Mouse (Mus musculus) heart, embryonic 12.5 days (tissue): Measurements from ENCODE around the gene Fgfr1op. TPM values are rescaled to one million over a fixed set of nuclear protein-coding genes. Genes with fewer than 3 reads are reported as not detected.

Experiments used
- ATAC-seq: fragments of 200-750 bp; cut with Nextera tagmentation; 2 replicates; pipeline ENCODE4 v1.8.0; 2017; ENCODE audit warnings: moderate TSS enrichment, moderate library complexity; ENCODE audit not compliant: insufficient number of reproducible peaks, low FRiP score
- H3K27ac ChIP-seq: fragments of 300-500 bp; sonication (generic); 2 replicates; pipeline ENCODE4 v1.5.1; 2016; ENCODE audit warnings: mild to moderate bottlenecking, moderate library complexity; ENCODE audit not compliant: poor library complexity, severe bottlenecking
- H3K27me3 ChIP-seq: fragments of 300-500 bp; sonication (generic); replicated peaks from 2 replicates; pipeline ENCODE4 v1.6.1; 2016; ENCODE audit warnings: mild to moderate bottlenecking, moderate library complexity
- H3K36me3 ChIP-seq: fragments of 300-500 bp; sonication (generic); 2 replicates; pipeline ENCODE4 v1.6.1; 2016; ENCODE audit warnings: mild to moderate bottlenecking, moderate library complexity
- H3K4me1 ChIP-seq: fragments of 300-500 bp; sonication (generic); replicated peaks from 2 replicates; pipeline ENCODE4 v1.6.1; 2016; ENCODE audit warnings: mild to moderate bottlenecking
- H3K4me2 ChIP-seq: fragments of 300-500 bp; sonication (generic); 2 replicates; pipeline ENCODE4 v1.6.1; 2016; ENCODE audit warnings: mild to moderate bottlenecking, moderate library complexity
- H3K4me3 ChIP-seq: fragments of 300-500 bp; sonication (generic); 2 replicates; pipeline ENCODE4 v1.5.1; 2016; ENCODE audit warnings: mild to moderate bottlenecking
- H3K9ac ChIP-seq: fragments of 300-500 bp; sonication (generic); 2 replicates; pipeline ENCODE4 v1.6.1; 2016; ENCODE audit warnings: mild to moderate bottlenecking, moderate library complexity
- H3K9me3 ChIP-seq: fragments of 300-500 bp; sonication (generic); replicated peaks from 2 replicates; pipeline ENCODE4 v1.6.1; 2016; ENCODE audit warnings: mild to moderate bottlenecking, moderate library complexity
- WGBS: fragments of 180-500 bp; shearing (Covaris S2); methylation state at CpG from one replicate; pipeline ENCODE4 v1.1.7; 2016; 5-methylcytosine and 5-hydroxymethylcytosine counted together
- polyA plus RNA-seq: library from polyadenylated mRNA; unstranded; fragments of >200 nt; fragmentation: Nextera tagmentation; extraction: Ambion mirVana; gene quantifications from 2 replicates; pipeline ENCODE4 v1.2.1, GENCODE M21; 2016

Gene Fgfr1op
- polyA plus RNA-seq, 1 experiment from 2014 or later, result 23.1 TPM

GRCm38 (mm10) chr17:8244124-8244523, 78.8 kb downstream of the Fgfr1op start:
- Histone ChIP-seq H3K4me3 (no peak overlapping the region), H3K27ac (no peak overlapping the region), H3K4me1 (no peaks in the 10 kb centered on the region), H3K36me3 (no peaks in the 10 kb centered on the region), H3K27me3 (peaks cover 27% of the 10 kb centered on the region), H3K9ac (no peak overlapping the region), H3K4me2 (no peak overlapping the region), H3K9me3 (no peaks in the 10 kb centered on the region)
- ATAC-seq, result no peak
- WGBS, result 73% methylated on average over 2 of the region's 2 CpGs

GRCm38 (mm10) chr17:8246102-8246754, 80.9 kb downstream of the Fgfr1op start:
- 77% methylated on average over 4 of the region's 4 CpGs for WGBS
- Histone ChIP-seq H3K27ac (no peak overlapping the region), H3K4me2 (no peak overlapping the region), H3K4me3 (no peak overlapping the region), H3K4me1 (no peaks in the 10 kb centered on the region), H3K27me3 (peaks cover 42% of the 10 kb centered on the region), H3K36me3 (no peaks in the 10 kb centered on the region), H3K9me3 (no peaks in the 10 kb centered on the region), H3K9ac (no peak overlapping the region)
- no peak for ATAC-seq

Other genes with a start within 250 kb of the Fgfr1op start
- gene Tagap, start 239.5 kb upstream of the Fgfr1op start, polyA plus RNA-seq, result 0.21 and 0.43 TPM in 2 replicates
- 48.8 and 57.7 TPM in 2 replicates for gene Rsph3a, start 219.9 kb upstream of the Fgfr1op start, polyA plus RNA-seq
- not detected in 2 replicates for gene Gm49673, start 17.7 kb upstream of the Fgfr1op start, polyA plus RNA-seq
- gene Rnaset2a, start 17.4 kb upstream of the Fgfr1op start, polyA plus RNA-seq, result 35.3 and 36.2 TPM in 2 replicates
- not detected in 2 replicates for gene Ccr6, start 70.5 kb downstream of the Fgfr1op start, polyA plus RNA-seq
- gene Mpc1, start 117.4 kb downstream of the Fgfr1op start, polyA plus RNA-seq, result 164 and 166 TPM in 2 replicates
- 69.6 and 73.6 TPM in 2 replicates for gene Sft2d1, start 145.6 kb downstream of the Fgfr1op start, polyA plus RNA-seq
- 0.10 and 0.14 TPM in 2 replicates for gene Prr18, start 172.0 kb downstream of the Fgfr1op start, polyA plus RNA-seq
- gene T2, start 190.5 kb downstream of the Fgfr1op start, polyA plus RNA-seq, result 1.0 and 1.1 TPM in 2 replicates